Mouse (Mus musculus): Measurements from ENCODE around the gene Faf1.
"Not testable (repeated sequence)": the region's sequence is repeated elsewhere in the genome, so short reads cannot be mapped to it uniquely, and the experiment has no call there.

Gene Faf1

DNA sequence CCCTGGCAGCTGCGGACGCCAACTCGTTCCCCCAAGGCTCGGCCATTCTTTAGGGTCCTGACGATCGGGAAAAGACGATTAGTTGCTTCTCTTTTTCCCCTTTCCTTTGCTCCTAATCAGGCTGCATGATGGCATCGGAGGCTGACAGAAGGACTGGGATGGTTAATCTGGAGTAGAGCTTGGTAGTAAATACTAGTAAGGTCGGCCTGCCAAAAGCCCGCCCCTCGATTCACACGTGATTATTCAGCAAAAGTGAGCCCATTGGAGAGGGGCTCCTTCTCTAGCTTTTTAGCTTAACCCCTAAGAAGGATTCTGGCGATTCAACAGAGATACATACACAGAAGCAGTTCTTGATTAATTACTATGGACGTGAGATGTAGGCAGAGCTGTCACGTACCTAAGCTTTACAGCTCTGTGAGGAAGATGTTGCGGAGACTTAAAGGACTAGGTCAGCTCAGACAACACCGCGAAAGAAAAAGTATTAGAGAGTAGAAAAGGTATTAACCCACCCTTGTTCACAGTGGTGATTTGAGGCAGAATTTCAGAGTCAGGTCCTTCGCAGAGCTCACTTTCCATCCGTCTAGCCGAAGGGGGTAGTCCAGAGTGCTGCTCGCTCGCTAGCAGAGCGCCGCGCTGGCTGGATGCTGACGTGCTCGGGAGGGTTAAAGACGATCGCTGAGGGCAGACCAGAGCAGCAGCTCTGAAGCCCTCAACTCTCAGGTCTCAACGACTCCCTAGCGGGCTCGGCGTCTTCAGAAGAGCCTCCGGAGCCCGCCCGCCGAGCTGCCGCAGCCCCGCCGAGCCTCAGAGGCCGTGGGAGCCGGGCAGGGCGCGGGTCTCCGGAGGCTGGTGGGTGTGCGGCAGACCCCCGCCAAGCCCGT lies 11.0 kb upstream of the Faf1 start:
- DNase-seq (ENCODE audit: low spot score in 2 of 2): no peak

DNA sequence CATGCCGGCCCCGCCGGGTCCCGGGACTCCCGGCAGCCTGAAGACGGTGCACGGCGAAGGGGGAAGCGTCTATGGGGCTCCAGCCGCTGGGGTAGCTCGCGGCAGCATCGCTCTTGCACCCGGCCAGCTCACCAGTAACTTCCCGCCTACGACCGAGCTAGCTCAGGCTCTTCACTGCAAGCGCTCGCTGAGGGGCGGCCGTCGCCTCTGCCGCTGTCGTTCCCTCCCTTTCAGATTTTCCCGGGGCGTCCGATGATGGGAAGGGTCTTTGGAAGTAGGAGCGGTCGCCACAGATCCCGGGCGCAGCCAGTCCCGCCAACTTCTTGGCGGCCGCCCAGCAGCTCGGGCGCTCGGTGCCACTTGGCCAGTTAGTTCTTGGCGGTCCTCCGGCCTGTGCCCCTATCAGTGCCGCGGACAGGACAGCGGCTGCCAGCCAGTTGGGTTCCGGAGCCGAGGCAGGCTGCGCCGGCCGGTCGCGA lies 10.4 kb upstream of the Faf1 start:
- DNase-seq (ENCODE audit: low spot score in 2 of 2): no peak

DNA sequence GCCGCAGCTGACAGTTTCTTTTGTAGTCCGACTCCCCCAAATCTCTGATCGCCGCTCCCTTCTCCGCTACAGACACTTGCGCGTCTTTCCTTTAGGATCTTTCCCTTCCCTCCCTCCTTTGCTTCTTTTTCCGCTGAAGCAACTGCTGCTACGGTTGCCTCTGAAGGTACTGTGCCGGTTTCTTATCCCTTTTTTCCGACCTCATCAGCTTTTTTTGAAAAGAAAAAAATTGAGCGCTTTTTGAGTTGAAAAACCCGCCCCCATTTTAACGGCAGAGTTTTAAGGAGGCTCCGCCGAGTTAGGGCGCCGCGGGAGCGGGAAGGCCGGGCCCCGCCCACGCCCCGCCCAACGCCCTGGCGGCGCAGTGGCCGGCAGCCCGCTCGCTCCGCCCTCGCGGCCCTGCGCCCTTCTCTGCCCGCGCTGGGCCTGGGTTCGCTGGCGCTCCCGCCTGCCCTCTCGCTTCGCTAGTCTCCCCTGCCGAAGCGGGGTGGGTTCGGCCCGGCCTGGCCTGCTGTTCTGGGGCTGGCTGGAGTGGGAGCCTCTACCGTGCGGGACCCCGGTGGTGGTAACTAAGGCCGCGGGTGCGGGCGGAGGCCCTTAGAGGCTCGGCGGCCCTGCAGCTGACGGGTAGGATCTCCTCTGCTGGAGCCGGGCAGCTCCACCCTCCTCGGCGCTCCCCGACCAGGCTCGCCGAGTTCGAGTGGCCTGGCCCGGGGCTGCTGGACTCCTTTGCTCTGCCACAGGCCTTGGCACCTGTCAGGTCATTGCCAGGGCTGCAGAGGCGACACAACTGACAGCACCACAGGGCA lies 9.7 kb upstream of the Faf1 start, which contains the start of gene Cdkn2c:
TSS of gene Cdkn2c (minus strand) at position 729 of the 809 bp plus-strand sequence.
- peak; percentile 32 to 40 for DNase-seq (ENCODE audit: low spot score in 2 of 2)

DNA sequence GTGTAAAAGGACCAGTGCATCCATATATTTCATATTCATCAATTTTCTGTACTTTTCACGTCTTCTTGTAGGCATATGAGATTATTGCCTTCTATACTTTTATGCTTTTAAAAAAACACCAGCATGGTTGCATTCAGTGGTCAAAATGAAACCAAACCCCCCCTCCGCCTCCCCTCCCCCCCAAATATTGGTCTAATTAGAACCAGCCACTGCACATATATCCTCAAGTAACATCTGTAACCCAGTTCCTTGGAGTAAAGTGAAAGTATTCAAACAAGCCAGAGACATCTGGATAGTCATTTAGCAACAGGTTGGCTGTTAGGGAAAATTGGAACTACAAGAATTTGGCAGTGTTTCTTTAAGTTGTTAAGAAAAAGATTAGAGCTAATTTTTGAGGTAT lies 8.9 kb upstream of the Faf1 start:
- DNase-seq (ENCODE audit: low spot score in 2 of 2): no peak

- no peak for DNase-seq (ENCODE audit: low spot score in 2 of 2)
Observed at GRCm38 (mm10) chr4:109670213-109670612, 6.2 kb upstream of the Faf1 start.

- no peak for DNase-seq (ENCODE audit: low spot score in 2 of 2)
Observed at GRCm38 (mm10) chr4:109671941-109672340, 4.4 kb upstream of the Faf1 start.

DNA sequence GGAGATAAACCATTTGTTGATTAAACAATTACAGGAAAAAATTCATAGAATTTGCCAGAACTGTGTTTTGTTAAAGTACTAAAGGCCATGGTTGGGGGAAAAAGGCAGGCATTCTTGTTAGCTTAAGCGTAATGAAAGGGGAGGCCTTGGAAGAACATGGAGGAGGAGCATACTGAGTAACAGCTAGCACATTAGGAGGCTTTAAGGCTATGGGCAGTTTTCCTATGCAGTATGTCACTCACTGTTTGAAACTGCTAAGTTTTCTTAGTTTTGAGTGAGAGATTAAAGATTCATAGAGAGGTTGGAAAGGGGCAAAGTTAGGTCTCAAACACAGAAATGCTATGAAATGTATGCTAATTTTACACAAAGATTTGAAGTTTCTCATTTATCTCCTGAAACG lies 2.3 kb upstream of the Faf1 start:
- DNase-seq (ENCODE audit: low spot score in 2 of 2): no peak

DNA sequence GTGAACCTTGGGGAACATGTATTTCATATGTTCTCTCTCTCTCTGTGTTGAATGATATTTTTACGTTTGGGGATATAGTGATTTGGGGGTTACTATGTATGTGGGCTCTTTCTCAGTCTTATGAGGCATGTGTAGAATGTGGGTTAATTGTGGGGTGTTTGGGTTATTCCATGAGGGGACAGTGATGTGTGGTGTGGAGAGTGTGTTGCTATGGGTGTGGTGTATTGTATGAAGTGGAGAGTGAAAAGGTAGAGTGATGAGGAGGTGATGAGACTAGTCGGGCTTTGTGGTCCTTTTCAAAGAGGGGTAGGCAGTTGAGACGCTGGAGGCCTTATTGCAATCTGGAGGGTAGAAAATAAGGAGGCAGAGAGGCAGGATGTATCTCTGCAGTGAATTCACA lies 833 bp downstream of the Faf1 start:
- no peak for DNase-seq (ENCODE audit: low spot score in 2 of 2)

DNA sequence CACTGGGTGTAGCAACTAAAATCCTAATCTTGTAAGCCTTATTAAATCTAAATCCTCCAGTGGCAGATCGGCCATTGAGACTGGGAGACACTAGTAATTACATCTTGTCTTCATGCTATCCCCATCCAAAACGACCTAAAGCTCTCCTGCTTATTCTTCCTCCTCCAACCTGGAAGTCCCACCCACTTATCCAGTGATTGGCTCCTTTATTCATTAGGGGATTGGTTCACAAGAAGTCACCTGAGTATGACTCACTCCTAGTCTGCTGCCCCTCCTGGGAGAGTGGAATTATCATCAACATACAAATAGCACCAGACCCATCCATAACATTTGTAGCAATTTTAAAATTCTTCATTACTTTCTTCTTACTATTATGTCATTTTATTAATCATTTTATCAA lies 7.2 kb downstream of the Faf1 start:
- no peak for DNase-seq (ENCODE audit: low spot score in 2 of 2)

DNA sequence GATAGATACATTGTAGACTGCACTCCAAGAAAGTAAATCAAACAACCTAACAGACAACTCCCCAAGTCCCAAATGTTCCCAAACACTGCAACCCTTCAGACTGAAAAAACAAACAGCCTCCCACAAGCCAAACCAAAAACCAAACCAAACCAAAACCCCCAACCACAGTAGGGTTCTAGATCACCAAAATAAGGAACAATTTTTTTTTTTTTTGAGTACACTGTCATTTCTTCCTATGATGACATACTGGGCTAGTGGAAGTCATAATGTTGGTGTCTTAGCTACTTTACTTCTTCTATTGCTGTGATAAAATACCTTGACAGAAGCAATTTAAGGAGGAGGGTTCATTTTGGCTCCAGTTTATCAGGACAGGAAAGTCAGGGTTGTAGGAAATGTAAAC lies 16.3 kb downstream of the Faf1 start:
- DNase-seq (ENCODE audit: low spot score in 2 of 2): no peak

GRCm38 (mm10) chr4:109700727-109701126 lies 24.3 kb downstream of the Faf1 start:
- not testable (repeated sequence) for DNase-seq (ENCODE audit: low spot score in 2 of 2)

GRCm38 (mm10) chr4:109703568-109703967 lies 27.2 kb downstream of the Faf1 start:
- DNase-seq (ENCODE audit: low spot score in 2 of 2): no peak

DNA sequence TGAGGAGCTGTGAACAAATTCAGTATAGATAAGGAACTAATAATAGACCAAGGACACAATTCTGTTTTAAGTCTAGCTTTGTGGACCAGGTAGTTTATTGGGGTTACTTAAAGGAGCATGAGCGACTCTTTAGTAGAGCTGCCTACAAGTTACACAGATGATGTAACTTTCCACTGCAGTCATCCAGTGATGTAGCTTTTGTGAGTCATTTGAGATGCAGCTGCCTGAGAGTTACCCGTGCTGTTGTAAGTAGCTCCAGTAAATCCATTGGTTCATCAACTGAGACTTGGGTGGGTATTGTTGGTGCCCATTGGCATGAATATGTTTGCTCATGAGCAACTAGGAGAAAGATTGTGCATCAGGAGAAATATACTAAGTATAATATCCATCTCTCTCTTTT lies 29.0 kb downstream of the Faf1 start:
- no peak for DNase-seq (ENCODE audit: low spot score in 2 of 2)

- DNase-seq (ENCODE audit: low spot score in 2 of 2): no peak
Observed at GRCm38 (mm10) chr4:109719281-109719680, 42.9 kb downstream of the Faf1 start.

- DNase-seq (ENCODE audit: low spot score in 2 of 2): no peak
Observed at GRCm38 (mm10) chr4:109729281-109729680, 52.9 kb downstream of the Faf1 start.

GRCm38 (mm10) chr4:109735754-109736153 lies 59.4 kb downstream of the Faf1 start:
- DNase-seq (ENCODE audit: low spot score in 2 of 2): no peak

- no peak for DNase-seq (ENCODE audit: low spot score in 2 of 2)
Observed at GRCm38 (mm10) chr4:109743984-109744383, 67.6 kb downstream of the Faf1 start.

DNA sequence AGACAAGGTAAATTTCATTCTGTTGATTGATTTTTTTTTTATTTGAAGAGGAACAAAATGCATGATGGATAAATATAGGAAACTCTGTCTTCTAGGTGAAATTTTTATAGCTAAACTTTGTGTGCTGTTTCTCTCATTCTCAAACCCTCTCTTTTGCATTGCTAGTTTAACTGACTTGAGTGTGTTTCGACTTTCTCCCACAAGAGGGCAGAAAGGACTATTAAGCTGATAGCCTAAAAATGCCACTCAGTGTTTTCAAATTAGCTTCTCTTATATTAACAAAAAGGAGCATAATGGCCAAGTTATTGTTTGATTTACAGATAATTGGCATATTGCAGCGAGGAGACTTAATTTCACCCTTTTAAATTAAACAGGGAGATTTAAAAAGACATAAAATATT lies 82.6 kb downstream of the Faf1 start:
- no peak for DNase-seq (ENCODE audit: low spot score in 2 of 2)

- DNase-seq (ENCODE audit: low spot score in 2 of 2): no peak
Observed at GRCm38 (mm10) chr4:109759901-109760300, 83.5 kb downstream of the Faf1 start.

GRCm38 (mm10) chr4:109760501-109760900 lies 84.1 kb downstream of the Faf1 start:
- DNase-seq (ENCODE audit: low spot score in 2 of 2): no peak

GRCm38 (mm10) chr4:109762768-109763501 lies 86.5 kb downstream of the Faf1 start:
- DNase-seq (ENCODE audit: low spot score in 2 of 2): no peak

DNA sequence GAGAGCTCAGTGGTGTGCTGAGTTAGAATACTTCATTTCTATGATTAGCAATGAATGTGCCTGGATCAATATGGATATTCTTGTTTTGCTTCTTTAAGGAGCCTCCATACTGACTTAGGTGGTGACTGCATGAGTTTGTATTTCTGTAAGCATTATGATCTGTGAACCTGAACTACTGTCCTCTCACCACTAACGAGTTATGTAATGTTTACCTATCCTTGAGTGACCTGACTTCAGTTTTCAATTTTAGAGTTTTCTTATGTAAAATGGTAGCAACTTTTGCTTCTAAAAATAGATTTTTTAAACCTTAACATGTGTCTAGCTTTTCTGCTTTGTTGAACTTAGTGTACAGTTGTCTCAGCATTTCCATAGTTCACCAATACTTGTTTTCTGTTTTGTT lies 92.7 kb downstream of the Faf1 start:
- DNase-seq (ENCODE audit: low spot score in 2 of 2): no peak
